In the genomic region with DNA sequence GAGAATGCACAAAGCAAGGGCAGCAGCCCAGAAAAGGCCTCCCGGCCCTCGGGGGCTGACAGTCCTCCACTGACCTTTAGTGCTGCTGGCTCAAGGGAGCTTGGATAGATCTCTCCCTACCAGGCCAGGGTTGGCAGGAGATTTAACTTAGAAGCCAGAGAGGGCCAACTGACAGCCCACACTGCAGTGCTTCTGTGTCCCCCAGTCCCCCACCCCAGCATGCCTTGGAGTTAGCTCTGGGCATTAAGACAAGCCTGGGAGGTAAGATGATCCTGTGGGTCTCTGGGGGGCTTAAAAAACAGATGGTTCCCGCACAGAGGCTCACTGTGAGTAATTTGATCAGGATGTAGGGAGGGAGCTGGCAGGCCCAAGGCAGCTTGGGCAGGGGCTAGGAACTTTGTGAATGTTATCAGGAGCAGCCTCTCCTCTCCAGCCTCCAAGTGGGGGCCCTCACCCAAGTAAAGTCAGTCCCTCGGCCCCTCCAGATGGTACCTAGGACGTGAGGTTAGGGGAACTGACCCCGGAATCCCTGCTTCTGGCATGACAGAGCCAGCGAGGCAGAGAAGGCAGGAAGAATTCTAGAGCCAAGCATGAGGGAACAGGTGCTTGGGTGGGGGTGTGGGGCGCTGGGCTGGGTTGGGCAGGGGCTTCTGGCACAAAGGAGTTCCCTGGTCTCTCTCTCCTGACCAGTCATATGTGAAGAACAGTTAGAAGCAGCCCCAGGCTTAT, we compare ENCODE assay signal across 9 mouse cellular contexts. TPM values are rescaled to one million over a fixed set of nuclear protein-coding genes. Genes with fewer than 3 reads are reported as not detected.
DNase-seq lines count a peak whose midpoint lies in the region; ATAC-seq lines count a peak whose summit lies in the region.
"Had no signal": no experiment of that assay in that cellular context is flagged by ENCODE, and none has a peak within 500 bp of the region (broad histone marks: within the 10 kb centered on the region; RNA-seq: fewer than 3 reads in every experiment).

No protein-coding gene starts in this region.

- H3K4me2 ChIP-seq in kidney, embryonic 15.5 days, result no peak overlapping the region
- no peak overlapping the region for H3K4me2 ChIP-seq in forebrain, embryonic 13.5 days
- H3K4me2 ChIP-seq in hindbrain, embryonic 15.5 days, result 0 out of 2 replicates have a peak overlapping the region, but pooled peaks have one; percentile 1

- no peak overlapping the region for H3K4me3 ChIP-seq in kidney, embryonic 15.5 days (replicated peaks)
- no peak overlapping the region for H3K4me3 ChIP-seq in forebrain, embryonic 13.5 days
- H3K4me3 ChIP-seq in hindbrain, embryonic 15.5 days, result no peak overlapping the region

- no peak for DNase-seq in kidney, adult 8-10 months
- DNase-seq in retina, embryonic 14.5 days (ENCODE audit: low spot score), result peak; percentile 56
- no peak for DNase-seq in testis, postnatal 14 days (ENCODE audit: low spot score)
- no peak for DNase-seq in c-Kit-positive CD71-positive TER-119-positive erythroid progenitor cells, embryonic 14.5 days (ENCODE audit: low spot score)

- H3K9ac ChIP-seq in kidney, embryonic 15.5 days, result no peak overlapping the region
- H3K9ac ChIP-seq in forebrain, embryonic 13.5 days, result no peak overlapping the region
- no peak overlapping the region for H3K9ac ChIP-seq in hindbrain, embryonic 15.5 days

- H3K27ac ChIP-seq in kidney, embryonic 15.5 days, result peak overlapping the region; percentile 89
- H3K27ac ChIP-seq in forebrain, embryonic 13.5 days, result peak overlapping the region; percentile 51; the same call in 1 of the 2 replicates
- peak overlapping the region; percentile 67 for H3K27ac ChIP-seq in hindbrain, embryonic 15.5 days (replicated peaks)
- H3K27ac ChIP-seq: macrophage had no signal

- H3K4me1 ChIP-seq in kidney, embryonic 15.5 days, result peaks cover 54% of the 10 kb centered on the region
- H3K4me1 ChIP-seq in forebrain, embryonic 13.5 days, result peaks cover 36% of the 10 kb centered on the region
- H3K4me1 ChIP-seq in hindbrain, embryonic 15.5 days (replicated peaks), result peaks cover 33% of the 10 kb centered on the region

- 17% methylated on average over 8 of the region's 8 CpGs for WGBS in kidney, embryonic 15.5 days
- 22% methylated on average over 8 of the region's 8 CpGs for WGBS in forebrain, embryonic 13.5 days
- 17% methylated on average over 8 of the region's 8 CpGs for WGBS in hindbrain, embryonic 15.5 days

- H3K9me3 ChIP-seq in kidney, embryonic 15.5 days (replicated peaks), result no peaks in the 10 kb centered on the region
- H3K9me3 ChIP-seq in forebrain, embryonic 13.5 days (replicated peaks), result no peaks in the 10 kb centered on the region
- H3K9me3 ChIP-seq in hindbrain, embryonic 15.5 days, result no peaks in the 10 kb centered on the region

- no peaks in the 10 kb centered on the region for H3K36me3 ChIP-seq in kidney, embryonic 15.5 days
- H3K36me3 ChIP-seq in forebrain, embryonic 13.5 days (ENCODE audit: poor library complexity, severe bottlenecking), result 0 out of 2 replicates have a peak, but pooled peaks cover 6% of the 10 kb centered on the region
- no peaks in the 10 kb centered on the region for H3K36me3 ChIP-seq in hindbrain, embryonic 15.5 days

- ATAC-seq in kidney, embryonic 15.5 days (replicated peaks; ENCODE audit: low FRiP score), result peak; percentile 81
- no peak for ATAC-seq in forebrain, embryonic 13.5 days
- peak; percentile 66 for ATAC-seq in hindbrain, embryonic 15.5 days (ENCODE audit: low FRiP score, low read depth)
- ATAC-seq in erythroid progenitor cell, adult 5-6 weeks (replicated peaks; ENCODE audit: low FRiP score, poor library complexity, severe bottlenecking), result no peak

- H3K27me3 ChIP-seq in kidney, embryonic 15.5 days, result no peaks in the 10 kb centered on the region
- no peaks in the 10 kb centered on the region for H3K27me3 ChIP-seq in forebrain, embryonic 13.5 days
- H3K27me3 ChIP-seq in hindbrain, embryonic 15.5 days, result no peaks in the 10 kb centered on the region

RNA-seq across cellular contexts. Expression of a gene that starts 9.9 kb away (rescaled TPM):
- polyA plus RNA-seq in kidney, embryonic 15.5 days (2015; fragmentation: Nextera tagmentation; extraction: Ambion mirVana), result 1.4 and 1.7 TPM in 2 replicates
- polyA plus RNA-seq in forebrain, embryonic 13.5 days (2015; fragmentation: Nextera tagmentation; extraction: Ambion mirVana), result 2.5 and 3.6 TPM in 2 replicates
- polyA plus RNA-seq in hindbrain, embryonic 15.5 days (2015; fragmentation: Nextera tagmentation; extraction: Ambion mirVana), result 11.6 and 11.8 TPM in 2 replicates
- not detected in 2 replicates for total RNA-seq in erythroid progenitor cell, adult 5-6 weeks (2015; ENCODE audit: low replicate concordance)
- total RNA-seq in erythroid progenitor cell, adult 5-6 weeks (2017; ENCODE audit: low replicate concordance), result not detected in 2 replicates

RNA-seq across cellular contexts. Expression of a gene that starts 26.9 kb away (rescaled TPM):
- polyA plus RNA-seq in kidney, embryonic 15.5 days (2015; fragmentation: Nextera tagmentation; extraction: Ambion mirVana), result 38.0 and 38.7 TPM in 2 replicates
- polyA plus RNA-seq in forebrain, embryonic 13.5 days (2015; fragmentation: Nextera tagmentation; extraction: Ambion mirVana), result 36.2 and 38.3 TPM in 2 replicates
- polyA plus RNA-seq in hindbrain, embryonic 15.5 days (2015; fragmentation: Nextera tagmentation; extraction: Ambion mirVana), result 23.0 and 23.8 TPM in 2 replicates
- 21.3 and 28.1 TPM in 2 replicates for total RNA-seq in erythroid progenitor cell, adult 5-6 weeks (2015; ENCODE audit: low replicate concordance)
- 25.4 and 33.1 TPM in 2 replicates for total RNA-seq in erythroid progenitor cell, adult 5-6 weeks (2017; ENCODE audit: low replicate concordance)

Comparison
In these comparisons a context has a peak if more than half of its experiments do, and no peak if none do; other contexts are left out.
1. ATAC-seq: peak in kidney, embryonic 15.5 days (single experiment) and hindbrain, embryonic 15.5 days (single experiment); none in forebrain, embryonic 13.5 days (single experiment) and erythroid progenitor cell, adult 5-6 weeks (single experiment).
2. Peak in every context shown above with its lines, with median percentiles within 50 percentile points of each other: H3K27ac ChIP-seq.